9 mouse cellular contexts compared by ENCODE assay signal in genomic region chr17:32353696-32354095, GRCm38 (mm10). TPM values are rescaled to one million over a fixed set of nuclear protein-coding genes. Genes with fewer than 3 reads are reported as not detected.
A peak's percentile ranks its signal among the peaks of the same experiment; 100 is the strongest.
DNase-seq lines count a peak whose midpoint lies in the region; ATAC-seq and TF ChIP-seq lines count a peak whose summit lies in the region.
"Had no signal": no experiment of that assay in that cellular context is flagged by ENCODE, and none has a peak within 500 bp of the region (broad histone marks: within the 10 kb centered on the region; RNA-seq: fewer than 3 reads in every experiment).

No protein-coding gene starts in this region.

- H3K27me3 ChIP-seq in forebrain, embryonic 15.5 days: no peaks in the 10 kb centered on the region
- H3K27me3 ChIP-seq in forebrain, embryonic 12.5 days: no peaks in the 10 kb centered on the region
- H3K27me3 ChIP-seq in thymus, adult 2 months (ENCODE audit: control insufficient read depth, insufficient read depth, low read length): no peaks in the 10 kb centered on the region
- H3K27me3 ChIP-seq: limb, embryonic 13.5 days had no signal

- WGBS in forebrain, embryonic 15.5 days: 42% methylated on average over 4 of the region's 4 CpGs
- 82% methylated on average over 4 of the region's 4 CpGs for WGBS in forebrain, embryonic 12.5 days
- WGBS in thymus, adult 2 months: 86% methylated on average over 4 of the region's 4 CpGs

- no peak overlapping the region for H3K4me3 ChIP-seq in forebrain, embryonic 15.5 days
- H3K4me3 ChIP-seq in forebrain, embryonic 12.5 days (replicated peaks): no peak overlapping the region
- H3K4me3 ChIP-seq in thymus, adult 2 months (ENCODE audit: control insufficient read depth, insufficient read depth, low read length): no peak overlapping the region
- H3K4me3 ChIP-seq: limb, embryonic 13.5 days had no signal

- H3K4me1 ChIP-seq in forebrain, embryonic 15.5 days: peaks cover 29% of the 10 kb centered on the region
- H3K4me1 ChIP-seq in forebrain, embryonic 12.5 days: peaks cover 21% of the 10 kb centered on the region
- peaks cover 2% of the 10 kb centered on the region; the same call in 1 of the 2 replicates for H3K4me1 ChIP-seq in thymus, adult 2 months (replicated peaks; ENCODE audit: control insufficient read depth, insufficient read depth, low read length)

- peak overlapping the region; percentile 55 for H3K27ac ChIP-seq in forebrain, embryonic 15.5 days (replicated peaks)
- no peak overlapping the region for H3K27ac ChIP-seq in forebrain, embryonic 12.5 days
- no peak overlapping the region for H3K27ac ChIP-seq in thymus, adult 2 months (ENCODE audit: control insufficient read depth, insufficient read depth, low read length)
- H3K27ac ChIP-seq: limb, embryonic 13.5 days had no signal

- no peak overlapping the region for H3K9ac ChIP-seq in forebrain, embryonic 15.5 days (replicated peaks)
- no peak overlapping the region for H3K9ac ChIP-seq in forebrain, embryonic 12.5 days
- H3K9ac ChIP-seq: limb, embryonic 13.5 days had no signal

- H3K36me3 ChIP-seq in forebrain, embryonic 15.5 days: peaks cover 55% of the 10 kb centered on the region
- peaks cover 55% of the 10 kb centered on the region for H3K36me3 ChIP-seq in forebrain, embryonic 12.5 days (replicated peaks)
- peaks cover 41% of the 10 kb centered on the region for H3K36me3 ChIP-seq in thymus, adult 2 months (ENCODE audit: control insufficient read depth, insufficient read depth, low read length)

- H3K9me3 ChIP-seq in forebrain, embryonic 15.5 days: no peaks in the 10 kb centered on the region
- no peaks in the 10 kb centered on the region for H3K9me3 ChIP-seq in forebrain, embryonic 12.5 days
- H3K9me3 ChIP-seq: limb, embryonic 13.5 days had no signal

- no peak for TF ChIP-seq POLR2A in thymus, adult 2 months (IDR thresholded peaks at IDR 0.05; ENCODE audit: control insufficient read depth, extremely low read depth, insufficient read depth, low read length, poor library complexity)

- H3K4me2 ChIP-seq in forebrain, embryonic 15.5 days (replicated peaks): no peak overlapping the region
- no peak overlapping the region for H3K4me2 ChIP-seq in forebrain, embryonic 12.5 days
- H3K4me2 ChIP-seq: limb, embryonic 13.5 days had no signal

- no peak for TF ChIP-seq CTCF in thymus, adult 2 months (IDR thresholded peaks at IDR 0.05; ENCODE audit: borderline replicate concordance, control insufficient read depth, extremely low read depth, insufficient read depth, low read length, poor library complexity)

- peak; percentile 36 for DNase-seq in urinary bladder, postnatal 14 days (ENCODE audit: low spot score)
- DNase-seq in urinary bladder, adult 18-20 months (ENCODE audit: low spot score in 2 of 2): no peak
- DNase-seq in heart, postnatal 36 days: peak; percentile 54 to 69
- DNase-seq in left cerebral cortex, postnatal 10 days (ENCODE audit: extremely low spot score in 1 of 2, low spot score in 2 of 2): peak; percentile 66 to 81
- DNase-seq in retina, postnatal 1 day: no peak
- DNase-seq in thymus, adult 2 months: no peak

- ATAC-seq in forebrain, embryonic 15.5 days (replicated peaks): no peak
- no peak for ATAC-seq in forebrain, embryonic 12.5 days (ENCODE audit: low FRiP score)

- intact Hi-C loops in heart, postnatal 36 days (cut with DNase I): loop anchor here (5.0 kb wide), 1 partner anchor 34 kb away; the partner anchor contains the start of gene Wiz
- intact Hi-C loops in left cerebral cortex, postnatal 10 days (cut with DNase I): no loop called here

RNA-seq across cellular contexts. Expression of gene Akap8l, which starts 3.3 kb away (rescaled TPM):
- polyA plus RNA-seq in forebrain, embryonic 15.5 days (2015; fragmentation: Nextera tagmentation; extraction: Ambion mirVana): 138 and 140 TPM in 2 replicates
- 110 TPM in 2 replicates for polyA plus RNA-seq in forebrain, embryonic 12.5 days (2016; fragmentation: Nextera tagmentation; extraction: Ambion mirVana)
- 10 to 100 TPM; 44.5 to 55.7 TPM for total RNA-seq in heart, postnatal 36 days (2021)
- 100 to 1,000 TPM; 128 to 135 TPM for total RNA-seq in left cerebral cortex, postnatal 10 days (2021)
- polyA plus RNA-seq in thymus, adult 2 months (2012; rRNA removed): 191 and 196 TPM in 2 replicates

RNA-seq across cellular contexts. Expression of gene Akap8, which starts 32.7 kb away (rescaled TPM):
- polyA plus RNA-seq in forebrain, embryonic 15.5 days (2015; fragmentation: Nextera tagmentation; extraction: Ambion mirVana): 107 and 111 TPM in 2 replicates
- 143 and 145 TPM in 2 replicates for polyA plus RNA-seq in forebrain, embryonic 12.5 days (2016; fragmentation: Nextera tagmentation; extraction: Ambion mirVana)
- total RNA-seq in heart, postnatal 36 days (2021): 10 to 100 TPM; 37.3 to 50.4 TPM
- 10 to 100 TPM; 90.9 to 94.2 TPM for total RNA-seq in left cerebral cortex, postnatal 10 days (2021)
- polyA plus RNA-seq in thymus, adult 2 months (2012; rRNA removed): 169 and 177 TPM in 2 replicates

RNA-seq across cellular contexts. Expression of gene Wiz, which starts 35.5 kb away (rescaled TPM):
- polyA plus RNA-seq in forebrain, embryonic 15.5 days (2015; fragmentation: Nextera tagmentation; extraction: Ambion mirVana): 38.8 and 40.3 TPM in 2 replicates
- 40.3 and 44.3 TPM in 2 replicates for polyA plus RNA-seq in forebrain, embryonic 12.5 days (2016; fragmentation: Nextera tagmentation; extraction: Ambion mirVana)
- 10 to 100 TPM; 18.9 to 19.1 TPM for total RNA-seq in heart, postnatal 36 days (2021)
- 10 to 100 TPM; 91.6 to 99.3 TPM for total RNA-seq in left cerebral cortex, postnatal 10 days (2021)
- polyA plus RNA-seq in thymus, adult 2 months (2012; rRNA removed): 57.1 and 71.0 TPM in 2 replicates

RNA-seq across cellular contexts. Expression of gene Rasal3, which starts 49.7 kb away (rescaled TPM):
- polyA plus RNA-seq in forebrain, embryonic 15.5 days (2015; fragmentation: Nextera tagmentation; extraction: Ambion mirVana): 0.56 and 0.64 TPM in 2 replicates
- polyA plus RNA-seq in forebrain, embryonic 12.5 days (2016; fragmentation: Nextera tagmentation; extraction: Ambion mirVana): 0.41 and 0.77 TPM in 2 replicates
- total RNA-seq in heart, postnatal 36 days (2021): under 1 TPM; 0.60 to 0.97 TPM
- 1 to 10 TPM; 2.9 to 3.4 TPM for total RNA-seq in left cerebral cortex, postnatal 10 days (2021)
- polyA plus RNA-seq in thymus, adult 2 months (2012; rRNA removed): 541 and 555 TPM in 2 replicates

Comparison
In these comparisons a context has a peak if more than half of its experiments do, and no peak if none do; other contexts are left out.
1. DNase-seq: peak in urinary bladder, postnatal 14 days (single experiment), heart, postnatal 36 days (2 of 2) and left cerebral cortex, postnatal 10 days (2 of 2); none in urinary bladder, adult 18-20 months (0 of 2), retina, postnatal 1 day (single experiment) and thymus, adult 2 months (single experiment).